Mouse (Mus musculus): ENCODE measurements at regions not wholly inside any gene's neighbourhood (a gene's known extent, or its start where the extent isn't known, plus 50 kb on each side); places are given as distances from the start of the nearest gene placed in this dataset.

DNA sequence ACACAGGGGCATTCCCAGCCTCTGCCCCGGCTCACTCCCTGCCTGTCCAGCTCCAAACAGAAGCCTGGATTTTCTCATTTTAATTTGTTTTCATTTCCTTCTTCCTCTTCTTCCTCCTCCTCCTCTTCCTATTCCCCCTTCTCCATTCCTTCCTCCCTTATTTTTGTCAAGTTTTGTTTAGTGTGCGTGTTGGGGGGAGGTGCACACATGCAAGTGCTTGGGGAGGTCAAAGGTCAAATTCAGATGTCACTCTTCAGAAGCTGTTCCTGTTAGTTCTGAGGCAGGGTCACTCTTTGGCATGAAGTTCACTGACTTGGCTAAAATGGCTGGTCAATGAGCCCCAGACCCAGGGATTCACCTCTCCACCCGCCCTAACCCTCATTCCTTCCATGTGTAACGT, 85.1 kb downstream of the Micall2 start:
- Histone ChIP-seq H3K4me1 (replicated peaks; ENCODE audit: control insufficient read depth, insufficient read depth, low read length) (no peaks in the 10 kb centered on the region), H3K27ac (ENCODE audit: low read depth, low read length) (no peak overlapping the region), H3K36me3 (ENCODE audit: control insufficient read depth, insufficient read depth, low read length) (no peaks in the 10 kb centered on the region), H3K9ac (ENCODE audit: low read depth, low read length) (no peak overlapping the region), H3K27me3 (replicated peaks; ENCODE audit: control insufficient read depth, insufficient read depth, low read length) (no peaks in the 10 kb centered on the region; the same call in 1 of the 2 replicates), H3K4me2 (no peak overlapping the region), H3K9me3 (ENCODE audit: control insufficient read depth, low read length) (no peaks in the 10 kb centered on the region), H3K4me3 (ENCODE audit: low read depth, low read length) (no peak overlapping the region)
- ATAC-seq (replicated peaks; ENCODE audit: low FRiP score), result no peak
- WGBS, result 31% methylated on average over 4 of the region's 4 CpGs
- no peak for DNase-seq (ENCODE audit: low spot score)
